Mouse (Mus musculus): ENCODE data around the gene Phactr2.

Gene Phactr2

GRCm38 (mm10) chr10:13388116-13388922 lies 85.9 kb downstream of the Phactr2 start:
- DNase-seq = no peak

- DNase-seq = no peak
These were observed 89.3 kb downstream of the Phactr2 start for GRCm38 (mm10) chr10:13384866-13385265.

- DNase-seq = no peak
These were observed 96.3 kb downstream of the Phactr2 start for GRCm38 (mm10) chr10:13377895-13378294.

- DNase-seq = no peak
These were observed 97.6 kb downstream of the Phactr2 start for GRCm38 (mm10) chr10:13376428-13377260.

GRCm38 (mm10) chr10:13375820-13376219 lies 98.4 kb downstream of the Phactr2 start:
- DNase-seq = no peak

- DNase-seq = no peak
These were observed 104.4 kb downstream of the Phactr2 start for GRCm38 (mm10) chr10:13369581-13370375.

GRCm38 (mm10) chr10:13364286-13364580 lies 110.0 kb downstream of the Phactr2 start:
- DNase-seq = no peak

- no peak for DNase-seq
These were observed 110.5 kb downstream of the Phactr2 start for GRCm38 (mm10) chr10:13363499-13364285.

- DNase-seq = no peak
These were observed 113.3 kb downstream of the Phactr2 start for GRCm38 (mm10) chr10:13360913-13361312.

GRCm38 (mm10) chr10:13359846-13360245 lies 114.4 kb downstream of the Phactr2 start:
- no peak for DNase-seq

GRCm38 (mm10) chr10:13358679-13359078 lies 115.5 kb downstream of the Phactr2 start:
- no peak for DNase-seq

GRCm38 (mm10) chr10:13346609-13347290 lies 127.5 kb downstream of the Phactr2 start:
- no peak for DNase-seq

- no peak for DNase-seq
These were observed 133.6 kb downstream of the Phactr2 start for GRCm38 (mm10) chr10:13340583-13340982.

- DNase-seq = no peak
These were observed 137.2 kb downstream of the Phactr2 start for GRCm38 (mm10) chr10:13336964-13337363.

- DNase-seq = no peak
These were observed 138.4 kb downstream of the Phactr2 start for GRCm38 (mm10) chr10:13335814-13336213.

GRCm38 (mm10) chr10:13335347-13335746 lies 138.9 kb downstream of the Phactr2 start:
- no peak for DNase-seq

- no peak for DNase-seq
These were observed 140.4 kb downstream of the Phactr2 start for GRCm38 (mm10) chr10:13333781-13334180.

GRCm38 (mm10) chr10:13332985-13333384 lies 141.2 kb downstream of the Phactr2 start:
- no peak for DNase-seq

- DNase-seq = no peak
These were observed 142.7 kb downstream of the Phactr2 start for GRCm38 (mm10) chr10:13331405-13332032.

- no peak for DNase-seq
These were observed 145.6 kb downstream of the Phactr2 start for GRCm38 (mm10) chr10:13328602-13329001.

- DNase-seq = no peak
These were observed 147.9 kb downstream of the Phactr2 start for GRCm38 (mm10) chr10:13326149-13326873.
